In genomic region chr6:110205973-110206372, GRCm38 (mm10) we compare ENCODE assay signal across 14 mouse cellular contexts.
DNase-seq lines count a peak whose midpoint lies in the region; ATAC-seq lines count a peak whose summit lies in the region.
"Had no signal": no experiment of that assay in that cellular context is flagged by ENCODE, and none has a peak within 500 bp of the region (broad histone marks: within the 10 kb centered on the region; RNA-seq: fewer than 3 reads in every experiment).

No protein-coding gene starts in this region.

- H3K9ac ChIP-seq in neural tube, embryonic 12.5 days: no peak overlapping the region
- H3K9ac ChIP-seq: embryonic facial prominence, embryonic 15.5 days; heart, embryonic 12.5 days; liver, embryonic 15.5 days had no signal

- WGBS in neural tube, embryonic 12.5 days: 52% methylated on average over 2 of the region's 2 CpGs

- no peaks in the 10 kb centered on the region for H3K4me1 ChIP-seq in neural tube, embryonic 12.5 days
- H3K4me1 ChIP-seq: embryonic facial prominence, embryonic 15.5 days; heart, embryonic 12.5 days; liver, embryonic 15.5 days had no signal

- no peak overlapping the region for H3K4me3 ChIP-seq in neural tube, embryonic 12.5 days
- H3K4me3 ChIP-seq: embryonic facial prominence, embryonic 15.5 days; gastrocnemius, adult 2 months; heart, embryonic 12.5 days; liver, embryonic 15.5 days had no signal

- no peaks in the 10 kb centered on the region for H3K27me3 ChIP-seq in neural tube, embryonic 12.5 days (replicated peaks)
- H3K27me3 ChIP-seq: embryonic facial prominence, embryonic 15.5 days; heart, embryonic 12.5 days; liver, embryonic 15.5 days had no signal

- no peak overlapping the region for H3K4me2 ChIP-seq in neural tube, embryonic 12.5 days (replicated peaks)
- H3K4me2 ChIP-seq: embryonic facial prominence, embryonic 15.5 days; heart, embryonic 12.5 days; liver, embryonic 15.5 days had no signal

- H3K36me3 ChIP-seq in neural tube, embryonic 12.5 days: no peaks in the 10 kb centered on the region
- H3K36me3 ChIP-seq: embryonic facial prominence, embryonic 15.5 days; heart, embryonic 12.5 days; liver, embryonic 15.5 days had no signal

- DNase-seq in embryo, embryonic 10.5 days (ENCODE audit: low spot score): peak; percentile 6
- no peak for DNase-seq in embryo, embryonic 9.5 days (ENCODE audit: extremely low spot score)
- no peak for DNase-seq in neural tube, embryonic 10.5 days (ENCODE audit: extremely low spot score, low spot score)
- peak; percentile 47 to 70 for DNase-seq in layer of hippocampus, adult 18-20 months (ENCODE audit: low spot score in 2 of 2)
- no peak for DNase-seq in urinary bladder, postnatal 14 days (ENCODE audit: low spot score)
- no peak for DNase-seq in gastrocnemius, adult 18-20 months (ENCODE audit: low spot score)
- no peak for DNase-seq in ovary, postnatal 14 days (ENCODE audit: low spot score)
- DNase-seq: adrenal gland, postnatal 36 days; cerebellum, adult 2 months; gastrocnemius, adult 2 months had no signal

- peak; percentile 58; the same call in 1 of the 2 replicates for ATAC-seq in neural tube, embryonic 12.5 days (ENCODE audit: low FRiP score, low read depth)

- no peak overlapping the region for H3K27ac ChIP-seq in neural tube, embryonic 12.5 days
- H3K27ac ChIP-seq: embryonic facial prominence, embryonic 15.5 days; gastrocnemius, adult 2 months; liver, embryonic 15.5 days had no signal

- H3K9me3 ChIP-seq in neural tube, embryonic 12.5 days: no peaks in the 10 kb centered on the region
- H3K9me3 ChIP-seq: embryonic facial prominence, embryonic 15.5 days; heart, embryonic 12.5 days; liver, embryonic 15.5 days had no signal

Comparison
In these comparisons a context has a peak if more than half of its experiments do, and no peak if none do; other contexts are left out.
1. DNase-seq: peak in embryo, embryonic 10.5 days (single experiment) and layer of hippocampus, adult 18-20 months (2 of 2); none in embryo, embryonic 9.5 days (single experiment), neural tube, embryonic 10.5 days (single experiment), urinary bladder, postnatal 14 days (single experiment), gastrocnemius, adult 18-20 months (single experiment) and ovary, postnatal 14 days (single experiment).